13 mouse cellular contexts compared by ENCODE assay signal in the genomic region with DNA sequence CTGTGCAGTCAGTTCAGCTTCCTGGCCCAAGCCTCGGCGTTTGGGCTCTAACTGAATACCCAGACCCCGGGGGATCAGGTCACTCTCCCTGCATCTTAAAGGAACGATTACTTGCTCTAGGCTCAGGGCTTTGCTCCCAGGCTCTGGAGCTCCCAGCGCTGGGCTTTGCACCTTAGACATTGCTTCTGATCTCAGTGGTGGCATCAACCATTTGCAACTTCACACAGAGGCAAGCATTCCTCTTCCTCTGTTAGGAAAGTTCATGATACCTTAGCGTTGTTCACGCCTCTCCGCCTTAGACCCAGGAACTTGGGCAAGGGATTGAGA. TPM values are rescaled to one million over a fixed set of nuclear protein-coding genes. Genes with fewer than 3 reads are reported as not detected.
A peak's percentile ranks its signal among the peaks of the same experiment; 100 is the strongest.
DNase-seq lines count a peak whose midpoint lies in the region; ATAC-seq lines count a peak whose summit lies in the region.
"Had no signal": no experiment of that assay in that cellular context is flagged by ENCODE, and none has a peak within 500 bp of the region (broad histone marks: within the 10 kb centered on the region; RNA-seq: fewer than 3 reads in every experiment).

No protein-coding gene starts in this region.

- intact Hi-C loops in left cerebral cortex, postnatal 14 days (cut with DNase I), result loop anchor here (5.0 kb wide), 1 partner anchor 45 kb away; no protein-coding TSS in a partner anchor

- no peak for ATAC-seq in heart, embryonic 11.5 days (replicated peaks; ENCODE audit: insufficient number of reproducible peaks, low FRiP score, low TSS enrichment)
- no peak for ATAC-seq in hindbrain, embryonic 12.5 days (ENCODE audit: low FRiP score)
- ATAC-seq in midbrain, embryonic 14.5 days (ENCODE audit: low FRiP score, low TSS enrichment), result no peak
- ATAC-seq: inflammation-experienced regulatory T-cells, adult 6 months had no signal

- peaks cover 11% of the 10 kb centered on the region for H3K4me1 ChIP-seq in heart, embryonic 11.5 days (ENCODE audit: control insufficient read depth, insufficient read depth, low read length)
- peaks cover 11% of the 10 kb centered on the region for H3K4me1 ChIP-seq in hindbrain, embryonic 12.5 days
- peaks cover 7% of the 10 kb centered on the region for H3K4me1 ChIP-seq in midbrain, embryonic 14.5 days (ENCODE audit: control insufficient read depth, insufficient read depth, low read length)

- H3K4me2 ChIP-seq in heart, embryonic 11.5 days, result peak overlapping the region; percentile 88
- peak overlapping the region; percentile 89 for H3K4me2 ChIP-seq in hindbrain, embryonic 12.5 days (replicated peaks)
- H3K4me2 ChIP-seq in midbrain, embryonic 14.5 days (ENCODE audit: low read length), result peak overlapping the region; percentile 72

- peaks cover 51% of the 10 kb centered on the region for H3K27me3 ChIP-seq in heart, embryonic 11.5 days (ENCODE audit: control insufficient read depth, insufficient read depth, low read length)
- peaks cover 50% of the 10 kb centered on the region for H3K27me3 ChIP-seq in hindbrain, embryonic 12.5 days
- H3K27me3 ChIP-seq in midbrain, embryonic 14.5 days (ENCODE audit: control insufficient read depth, insufficient read depth, low read length), result peaks cover 12% of the 10 kb centered on the region

- no peak overlapping the region for H3K9ac ChIP-seq in heart, embryonic 11.5 days (ENCODE audit: low read depth, low read length)
- no peak overlapping the region for H3K9ac ChIP-seq in hindbrain, embryonic 12.5 days
- no peak overlapping the region for H3K9ac ChIP-seq in midbrain, embryonic 14.5 days (replicated peaks; ENCODE audit: low read length)
- H3K9ac ChIP-seq: liver, embryonic 15.5 days had no signal

- H3K9me3 ChIP-seq in heart, embryonic 11.5 days (replicated peaks; ENCODE audit: control insufficient read depth, low read length), result no peaks in the 10 kb centered on the region
- H3K9me3 ChIP-seq in hindbrain, embryonic 12.5 days (replicated peaks), result no peaks in the 10 kb centered on the region
- H3K9me3 ChIP-seq in midbrain, embryonic 14.5 days (ENCODE audit: control insufficient read depth, low read length), result no peaks in the 10 kb centered on the region
- H3K9me3 ChIP-seq: liver, embryonic 15.5 days had no signal

- no peak overlapping the region for H3K27ac ChIP-seq in heart, embryonic 11.5 days (ENCODE audit: low read depth, low read length)
- H3K27ac ChIP-seq in hindbrain, embryonic 12.5 days, result no peak overlapping the region
- H3K27ac ChIP-seq in midbrain, embryonic 14.5 days (replicated peaks; ENCODE audit: low read depth, low read length), result no peak overlapping the region
- H3K27ac ChIP-seq: liver, embryonic 15.5 days had no signal

- peak overlapping the region; percentile 48 for H3K4me3 ChIP-seq in heart, embryonic 11.5 days (ENCODE audit: low read depth, low read length)
- peak overlapping the region; percentile 42; the same call in 1 of the 2 replicates for H3K4me3 ChIP-seq in hindbrain, embryonic 12.5 days
- 0 out of 2 replicates have a peak overlapping the region, but pooled peaks have one; percentile 35 for H3K4me3 ChIP-seq in midbrain, embryonic 14.5 days (replicated peaks; ENCODE audit: low read depth, low read length)

- H3K36me3 ChIP-seq in heart, embryonic 11.5 days (ENCODE audit: control insufficient read depth, insufficient read depth, low read length), result no peaks in the 10 kb centered on the region
- no peaks in the 10 kb centered on the region for H3K36me3 ChIP-seq in hindbrain, embryonic 12.5 days
- H3K36me3 ChIP-seq in midbrain, embryonic 14.5 days (ENCODE audit: control insufficient read depth, insufficient read depth, low read length), result no peaks in the 10 kb centered on the region
- H3K36me3 ChIP-seq: liver, embryonic 15.5 days had no signal

- WGBS in heart, embryonic 11.5 days (ENCODE audit: insufficient replicate concordance), result 14% methylated on average over 8 of the region's 8 CpGs
- WGBS in hindbrain, embryonic 12.5 days, result 6% methylated on average over 8 of the region's 8 CpGs
- 10% methylated on average over 8 of the region's 8 CpGs for WGBS in midbrain, embryonic 14.5 days

- DNase-seq in heart, adult 11 months, result no peak
- peak; percentile 37 for DNase-seq in ZHBTc4 (ENCODE audit: low read depth, low spot score)
- no peak for DNase-seq in midbrain, embryonic 14.5 days
- DNase-seq in right cerebral cortex, postnatal 14 days, result no peak
- no peak for DNase-seq in thymus, postnatal 0 days (ENCODE audit: low spot score)
- no peak for DNase-seq in left cerebral cortex, postnatal 14 days (ENCODE audit: low spot score in 2 of 2)
- DNase-seq: B cell, adult 2 months; thymus, postnatal 25 days had no signal

RNA-seq across cellular contexts. Expression of gene Nt5c1a, which starts 0.8 kb away (rescaled TPM):
- polyA plus RNA-seq in heart, embryonic 11.5 days (2014; fragmentation: Nextera tagmentation; extraction: Ambion mirVana), result 0.37 and 0.39 TPM in 2 replicates
- not detected in 2 replicates for polyA plus RNA-seq in hindbrain, embryonic 12.5 days (2016; fragmentation: Nextera tagmentation; extraction: Ambion mirVana)
- not detected in 2 replicates for polyA plus RNA-seq in midbrain, embryonic 14.5 days (2014; fragmentation: Nextera tagmentation; extraction: Ambion mirVana)
- polyA plus RNA-seq in thymus, postnatal 0 days (2015; fragmentation: Nextera tagmentation; extraction: Ambion mirVana), result not detected in 2 replicates
- total RNA-seq in left cerebral cortex, postnatal 14 days (2021), result 10 to 100 TPM; 10.1 to 11.0 TPM
- total RNA-seq: common myeloid progenitor, adult 5-6 weeks had no signal
- polyA plus RNA-seq: inflammation-experienced regulatory T-cells, adult 6 months; liver, embryonic 15.5 days had no signal

RNA-seq across cellular contexts. Expression of gene Hpcal4, which starts 19.0 kb away (rescaled TPM):
- polyA plus RNA-seq in heart, embryonic 11.5 days (2014; fragmentation: Nextera tagmentation; extraction: Ambion mirVana), result 1.9 and 2.4 TPM in 2 replicates
- polyA plus RNA-seq in hindbrain, embryonic 12.5 days (2016; fragmentation: Nextera tagmentation; extraction: Ambion mirVana), result 2.7 and 3.7 TPM in 2 replicates
- polyA plus RNA-seq in midbrain, embryonic 14.5 days (2014; fragmentation: Nextera tagmentation; extraction: Ambion mirVana), result 35.4 and 43.3 TPM in 2 replicates
- polyA plus RNA-seq in thymus, postnatal 0 days (2015; fragmentation: Nextera tagmentation; extraction: Ambion mirVana), result 0.30 and 0.41 TPM in 2 replicates
- total RNA-seq in left cerebral cortex, postnatal 14 days (2021), result 100 to 1,000 TPM; 350 to 371 TPM
- total RNA-seq: common myeloid progenitor, adult 5-6 weeks had no signal
- polyA plus RNA-seq: inflammation-experienced regulatory T-cells, adult 6 months; liver, embryonic 15.5 days had no signal

RNA-seq across cellular contexts. Expression of gene Heyl, which starts 31.3 kb away (rescaled TPM):
- 6.2 and 6.7 TPM in 2 replicates for polyA plus RNA-seq in heart, embryonic 11.5 days (2014; fragmentation: Nextera tagmentation; extraction: Ambion mirVana)
- polyA plus RNA-seq in hindbrain, embryonic 12.5 days (2016; fragmentation: Nextera tagmentation; extraction: Ambion mirVana), result 8.6 and 10.1 TPM in 2 replicates
- 3.0 and 7.3 TPM in 2 replicates for polyA plus RNA-seq in midbrain, embryonic 14.5 days (2014; fragmentation: Nextera tagmentation; extraction: Ambion mirVana)
- polyA plus RNA-seq in thymus, postnatal 0 days (2015; fragmentation: Nextera tagmentation; extraction: Ambion mirVana), result 2.3 and 3.7 TPM in 2 replicates
- 1 to 10 TPM; 6.4 to 7.1 TPM for total RNA-seq in left cerebral cortex, postnatal 14 days (2021)
- total RNA-seq: common myeloid progenitor, adult 5-6 weeks had no signal
